Mouse (Mus musculus) spleen, postnatal 14 days (tissue): ENCODE measurements around the gene Slco2a1.
A peak's percentile ranks its signal among the peaks of the same experiment; 100 is the strongest.

Source experiments
- DNase-seq, 2 experiments: peaks; one replicate each; pipeline ENCODE4 v3.0.0; 2021 to 2022; ENCODE audit warnings: low spot score in 2 of 2

Slco2a1 gene

DNA sequence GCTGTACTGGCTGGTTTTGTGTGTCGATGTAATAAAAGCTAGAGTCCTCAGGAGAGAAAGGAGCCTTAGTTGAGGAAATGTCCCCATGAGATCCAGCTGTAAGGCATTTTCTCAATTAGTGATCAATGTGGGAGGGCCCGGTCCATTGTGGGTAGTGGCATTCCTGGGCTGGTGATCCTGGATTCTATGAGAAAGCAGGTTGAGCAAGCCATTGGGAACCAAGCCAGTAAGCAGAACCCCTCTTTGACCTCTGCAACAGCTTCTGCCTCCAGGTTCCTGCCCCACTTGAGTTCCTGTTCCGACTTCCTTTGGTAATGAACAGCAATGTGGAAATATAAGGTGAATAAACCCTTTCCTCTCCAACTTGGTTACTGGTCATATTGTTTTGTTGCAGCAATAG lies 6.1 kb upstream of the Slco2a1 start:
- DNase-seq = no peak

DNA sequence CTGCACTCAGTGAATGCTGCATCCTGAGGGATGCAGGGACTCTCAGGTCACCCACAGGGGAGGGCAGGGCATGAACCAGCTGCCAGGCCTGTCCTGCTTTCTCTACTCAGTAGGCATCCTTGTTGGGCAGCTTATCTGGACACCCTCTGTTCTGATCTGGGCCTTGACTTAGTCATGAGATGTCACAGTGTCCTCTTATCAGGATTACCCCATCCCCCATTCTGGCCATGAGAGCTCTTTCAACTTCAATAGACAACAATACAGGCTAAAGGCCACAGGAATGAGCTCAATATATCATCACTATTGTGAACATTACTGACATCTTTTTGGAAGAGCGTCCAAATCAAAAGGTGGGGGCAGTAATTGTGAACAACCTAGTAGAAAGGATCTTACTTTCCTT lies 3.4 kb upstream of the Slco2a1 start:
- DNase-seq = no peak

- DNase-seq = no peak
Measured at GRCm38 (mm10) chr9:102985939-102986338, 2.6 kb upstream of the Slco2a1 start.

GRCm38 (mm10) chr9:102990306-102991133 lies 2.0 kb downstream of the Slco2a1 start:
- DNase-seq = no peak

DNA sequence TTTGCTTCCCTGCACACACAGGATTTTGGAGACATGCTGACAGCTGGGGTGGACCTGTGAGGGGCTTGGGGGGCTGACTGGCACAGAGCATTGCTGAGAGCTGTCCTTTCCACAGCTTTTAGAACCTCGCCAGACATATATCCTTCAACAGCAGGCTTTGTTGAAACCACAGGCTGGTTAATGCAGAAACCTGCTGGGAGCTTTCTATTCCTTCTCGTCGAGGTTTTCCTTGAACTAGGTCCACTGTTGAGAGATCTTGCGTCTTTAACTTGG lies 2.6 kb downstream of the Slco2a1 start:
- DNase-seq = no peak

DNA sequence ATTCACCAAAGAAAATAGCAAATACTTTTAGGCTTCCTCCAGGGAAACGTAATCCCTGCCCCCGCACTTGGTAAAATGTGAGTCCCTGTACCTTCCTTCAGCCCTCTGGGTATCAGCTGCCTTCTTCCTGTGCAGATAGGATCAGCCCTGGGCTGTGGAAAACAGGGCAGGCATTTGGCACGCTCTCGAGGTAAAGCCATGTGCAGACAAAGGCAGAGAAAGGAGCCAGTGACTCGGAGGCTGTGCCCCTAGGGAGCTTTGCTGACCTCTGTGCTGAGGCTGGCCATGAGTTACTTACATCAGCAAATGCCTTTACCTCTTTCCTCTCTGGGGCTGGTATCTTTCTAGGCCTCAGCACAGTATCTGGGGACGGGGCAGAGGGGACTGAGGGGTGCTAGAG lies 4.4 kb downstream of the Slco2a1 start:
- no peak for DNase-seq

GRCm38 (mm10) chr9:102993764-102994163 lies 5.3 kb downstream of the Slco2a1 start:
- DNase-seq = no peak

DNA sequence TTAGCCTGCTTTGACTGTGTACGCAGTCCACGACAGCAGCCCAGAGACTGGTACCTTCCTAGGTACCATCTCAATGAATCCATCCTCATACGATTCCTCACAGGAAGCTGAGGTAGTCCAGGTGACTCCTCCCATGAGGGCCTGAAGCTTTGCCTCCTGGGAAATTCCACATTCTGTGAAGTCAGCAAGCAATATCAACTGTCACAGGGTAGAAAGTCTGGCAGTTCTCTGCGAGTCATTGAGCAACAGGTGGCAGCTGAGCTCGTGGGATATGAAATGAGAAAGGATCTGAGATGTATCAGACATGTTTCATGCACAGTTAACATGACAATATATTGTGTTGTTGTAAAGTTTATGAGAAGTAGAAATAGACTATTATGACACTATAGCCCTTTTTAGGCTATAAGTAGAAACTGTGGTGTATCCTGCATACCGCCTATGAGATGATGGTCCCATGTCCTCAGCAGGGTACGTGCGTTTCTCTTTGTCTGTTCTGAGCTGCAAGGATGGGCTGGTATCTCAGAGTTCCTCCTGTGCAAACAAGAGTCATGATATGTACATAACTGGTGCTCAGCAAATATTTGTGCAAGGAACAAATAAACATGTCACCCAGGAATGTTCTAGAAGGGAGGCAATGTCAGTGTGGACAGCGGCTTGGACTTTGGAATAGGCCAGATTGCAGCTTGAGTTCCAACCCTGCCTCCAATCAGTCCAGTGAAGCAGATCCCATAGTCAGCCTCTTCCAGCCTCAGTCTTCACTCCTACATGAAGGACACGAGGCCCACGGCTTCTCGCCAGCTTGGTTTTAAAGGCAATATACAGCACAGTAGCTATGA lies 7.5 kb downstream of the Slco2a1 start:
- DNase-seq = no peak

DNA sequence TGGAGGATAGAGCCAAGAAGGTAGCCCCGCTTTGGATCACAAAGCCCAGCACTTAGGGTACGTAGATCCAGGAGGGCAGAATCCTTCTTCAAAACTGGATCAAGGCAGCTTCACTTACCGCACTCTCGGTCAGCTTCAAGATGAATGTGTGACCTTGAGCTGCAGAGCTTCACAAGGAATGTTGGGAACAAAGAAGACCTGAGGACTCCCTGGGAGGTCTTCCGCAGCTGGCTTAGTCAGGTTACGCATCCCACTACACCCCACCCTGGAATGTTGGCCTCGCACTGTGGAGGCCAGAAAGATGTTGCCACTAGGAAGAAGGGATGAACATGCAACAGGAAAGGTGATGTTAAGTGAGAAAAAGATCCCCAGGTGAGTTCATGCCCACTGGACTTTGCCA lies 11.9 kb downstream of the Slco2a1 start:
- DNase-seq = no peak

DNA sequence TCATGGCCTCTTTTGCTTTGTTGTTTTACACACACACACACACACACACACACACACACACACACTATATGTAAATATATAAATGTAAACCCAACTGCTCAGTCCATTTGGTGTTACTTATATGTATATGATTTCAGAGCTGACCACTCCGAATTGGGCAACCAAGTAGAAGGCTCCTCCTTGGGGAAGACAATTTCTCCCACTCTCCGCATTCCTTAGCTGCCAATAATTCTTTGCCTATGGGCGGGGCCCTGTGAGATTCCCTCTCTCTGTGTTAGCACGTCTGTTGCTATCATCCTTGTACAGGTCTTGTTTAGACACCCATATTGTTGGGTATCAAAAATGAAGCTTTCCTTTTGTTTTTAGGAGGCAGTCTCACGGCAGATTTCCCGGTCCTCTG lies 15.8 kb downstream of the Slco2a1 start:
- no peak for DNase-seq

- DNase-seq = no peak
Measured at GRCm38 (mm10) chr9:103007699-103008078, 19.2 kb downstream of the Slco2a1 start.

DNA sequence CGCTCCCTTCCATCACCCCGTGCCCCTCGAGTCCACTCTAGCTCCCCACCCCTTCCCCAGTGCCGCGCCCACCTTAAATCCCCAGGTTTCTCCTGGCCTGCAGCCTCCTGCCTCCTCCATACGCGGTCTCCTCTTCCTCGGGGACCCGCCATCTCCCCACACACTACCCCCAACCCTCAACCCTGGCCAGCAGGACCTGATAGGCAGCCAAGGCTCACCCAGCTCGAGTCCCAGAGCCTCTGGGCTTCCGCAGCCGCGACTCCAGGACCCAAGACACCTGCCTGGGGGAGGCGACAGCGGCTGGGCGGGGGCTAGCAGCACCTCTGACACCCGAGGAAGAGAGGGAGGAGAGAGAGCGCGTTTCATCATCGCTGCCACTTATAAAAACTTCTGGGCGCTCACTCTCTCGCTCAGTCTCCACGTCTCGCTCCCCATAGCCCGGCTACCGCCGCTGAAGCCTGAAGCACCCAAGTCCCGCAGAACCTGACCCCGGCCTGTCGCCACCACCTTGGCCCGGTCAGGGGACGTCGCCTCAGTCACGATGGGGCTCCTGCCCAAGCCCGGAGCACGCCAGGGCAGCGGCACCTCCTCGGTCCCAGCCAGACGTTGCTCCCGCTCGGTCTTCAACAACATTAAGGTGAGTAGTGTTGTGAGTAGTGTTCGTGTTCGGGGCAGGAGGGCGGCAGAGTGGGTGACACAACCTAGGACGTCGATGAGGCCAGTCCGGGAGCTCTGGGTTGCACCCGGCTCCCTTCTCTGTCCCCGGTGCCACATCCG lies 19.8 kb downstream of the Slco2a1 start:
- DNase-seq = no peak

- DNase-seq = no peak
Measured at GRCm38 (mm10) chr9:103010161-103010560, 21.6 kb downstream of the Slco2a1 start.

- peak in 1 of 2 experiments; percentile 14 for DNase-seq
Measured at GRCm38 (mm10) chr9:103013366-103013765, 24.9 kb downstream of the Slco2a1 start.

DNA sequence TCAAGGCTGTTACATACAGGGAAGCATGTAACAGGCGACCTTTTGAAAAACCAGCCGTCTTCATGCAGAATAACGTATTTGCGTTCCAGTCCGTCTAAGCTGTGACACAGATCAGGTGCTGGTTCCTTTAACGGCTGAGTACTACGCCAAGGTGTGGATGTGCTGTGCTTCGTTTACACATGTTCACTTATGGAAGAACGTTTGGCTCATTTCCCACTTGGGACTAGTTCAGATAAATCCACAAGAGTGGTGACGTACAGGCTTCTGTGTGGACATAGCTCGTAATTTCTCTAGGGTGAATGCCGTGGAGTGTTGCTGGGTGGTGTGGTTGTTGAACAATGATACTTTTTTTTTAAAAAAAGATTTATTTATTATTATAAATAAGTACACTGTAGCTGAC lies 26.2 kb downstream of the Slco2a1 start:
- DNase-seq = no peak

GRCm38 (mm10) chr9:103024116-103024515 lies 35.6 kb downstream of the Slco2a1 start:
- no peak for DNase-seq

- no peak for DNase-seq
Measured at GRCm38 (mm10) chr9:103027150-103027889, 38.8 kb downstream of the Slco2a1 start.

DNA sequence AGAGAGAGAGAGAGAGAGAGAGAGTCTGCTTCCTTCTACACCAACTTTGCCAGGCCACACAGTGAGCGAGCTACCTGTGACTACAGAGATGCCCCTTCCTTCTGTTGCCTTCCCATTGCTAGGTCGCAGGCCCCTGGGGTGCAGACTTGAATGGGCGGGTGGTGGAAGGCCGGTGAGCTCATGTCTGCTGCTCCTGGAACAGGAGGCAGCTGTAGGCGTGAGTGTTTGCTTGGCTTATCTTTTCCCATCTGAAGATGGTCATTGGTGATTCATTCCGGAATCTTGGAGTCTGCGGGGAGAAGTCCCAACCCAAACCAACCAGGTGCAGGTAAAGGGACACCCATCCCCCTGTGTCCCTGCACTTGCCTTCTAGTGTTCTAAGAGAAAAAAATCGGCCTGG lies 40.5 kb downstream of the Slco2a1 start:
- no peak for DNase-seq

- DNase-seq = no peak
Measured at GRCm38 (mm10) chr9:103030041-103030440, 41.5 kb downstream of the Slco2a1 start.

DNA sequence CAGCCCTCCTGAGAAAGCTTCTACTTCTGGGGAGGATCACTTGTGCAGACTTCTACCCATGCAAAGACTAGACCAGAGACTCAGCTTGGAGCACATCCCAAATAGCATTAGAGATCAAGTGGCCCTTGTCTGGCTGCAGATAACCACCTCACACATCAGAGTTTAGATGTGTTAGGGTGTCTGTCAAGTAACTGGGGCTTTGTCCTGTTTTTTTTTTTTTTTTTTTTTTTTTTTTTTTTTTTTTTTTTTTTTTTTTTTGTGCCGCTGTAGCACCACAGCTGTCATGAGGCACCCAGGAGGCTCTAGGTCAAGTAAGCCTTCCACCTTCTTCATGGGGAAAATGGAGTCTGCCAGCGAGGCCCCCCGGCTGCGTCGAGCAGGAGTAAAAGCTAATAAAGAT lies 42.7 kb downstream of the Slco2a1 start:
- no peak for DNase-seq

DNA sequence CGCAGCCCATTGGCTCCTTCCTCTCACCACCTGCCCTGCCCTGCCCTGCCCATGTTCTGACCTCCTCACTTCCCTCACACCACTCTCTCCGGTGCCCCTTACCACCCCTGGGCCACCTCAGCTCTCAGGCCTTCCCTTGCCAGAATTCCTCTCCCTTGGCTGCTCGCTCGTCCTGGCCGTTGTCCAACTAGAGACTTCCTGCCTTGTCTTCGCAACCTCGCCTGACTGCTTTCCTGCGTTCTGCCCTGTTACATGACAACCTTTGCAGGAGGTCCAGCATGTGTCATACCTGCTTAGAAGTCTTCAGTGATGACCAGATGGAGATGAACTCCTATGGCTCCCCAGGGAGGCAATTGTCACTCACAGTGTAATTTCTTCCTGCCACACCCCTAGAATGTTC lies 43.7 kb downstream of the Slco2a1 start:
- no peak for DNase-seq

DNA sequence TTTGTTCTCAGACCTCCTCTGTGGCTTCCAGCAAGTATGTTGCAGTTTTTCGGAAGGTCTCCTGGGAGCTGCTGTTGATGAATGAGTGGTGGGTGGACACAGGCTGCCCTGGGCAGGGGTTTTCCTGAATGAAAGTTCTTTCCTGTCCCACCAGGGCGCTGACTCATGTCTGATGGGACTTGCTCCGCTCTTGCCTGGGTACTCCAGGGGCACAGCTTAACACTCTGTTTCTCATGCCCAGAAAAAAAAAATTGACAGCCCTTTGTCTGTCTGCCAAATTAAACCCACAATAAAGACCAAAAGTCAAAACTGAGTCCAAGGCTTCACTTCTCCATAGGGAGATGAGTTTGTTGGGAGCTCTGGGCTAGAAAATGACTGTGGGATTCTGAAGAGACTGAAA lies 44.9 kb downstream of the Slco2a1 start:
- DNase-seq = no peak
